Mouse (Mus musculus) monocyte, adult 5-6 weeks (primary cell): Measurements from ENCODE around the gene Twist2. TPM values are rescaled to one million over a fixed set of nuclear protein-coding genes. Genes with fewer than 3 reads are reported as not detected.

Source experiments
- ATAC-seq: fragments of 153-309, 156-312 bp; replicated peaks from 2 replicates; pipeline ENCODE4 v1.8.0; 2017; ENCODE audit warnings: mild to moderate bottlenecking; ENCODE audit not compliant: low TSS enrichment, insufficient number of reproducible peaks, severe bottlenecking, poor library complexity, low FRiP score
- total RNA-seq: library from RNA; stranded (forward); fragments of 200-1000, 200-491, 200-594 nt; gene quantifications from 3 replicates; pipeline ENCODE4 v1.2.3, GENCODE M21; 2017

The Twist2 gene
- total RNA-seq, 1 experiment from 2014 or later = not detected

- ATAC-seq = no peak
Observed at GRCm38 (mm10) chr1:91803416-91803815, 2.2 kb downstream of the Twist2 start.

GRCm38 (mm10) chr1:91816067-91816466 lies 14.8 kb downstream of the Twist2 start:
- no peak for ATAC-seq

- no peak for ATAC-seq
Observed at GRCm38 (mm10) chr1:91816571-91816970, 15.3 kb downstream of the Twist2 start.

- no peak for ATAC-seq
Observed at GRCm38 (mm10) chr1:91819237-91819636, 18.0 kb downstream of the Twist2 start.

GRCm38 (mm10) chr1:91820531-91820930 lies 19.3 kb downstream of the Twist2 start:
- no peak for ATAC-seq

- no peak for ATAC-seq
Observed at GRCm38 (mm10) chr1:91822316-91822824, 21.1 kb downstream of the Twist2 start.

- ATAC-seq = no peak
Observed at GRCm38 (mm10) chr1:91823530-91823929, 22.3 kb downstream of the Twist2 start.

- no peak for ATAC-seq
Observed at GRCm38 (mm10) chr1:91823951-91824350, 22.7 kb downstream of the Twist2 start.

GRCm38 (mm10) chr1:91825261-91825660 lies 24.0 kb downstream of the Twist2 start:
- no peak for ATAC-seq

- ATAC-seq = no peak
Observed at GRCm38 (mm10) chr1:91831978-91832377, 30.7 kb downstream of the Twist2 start.

GRCm38 (mm10) chr1:91839557-91839956 lies 38.3 kb downstream of the Twist2 start:
- no peak for ATAC-seq

GRCm38 (mm10) chr1:91839979-91840378 lies 38.7 kb downstream of the Twist2 start:
- no peak for ATAC-seq

- no peak for ATAC-seq
Observed at GRCm38 (mm10) chr1:91844236-91844635, 43.0 kb downstream of the Twist2 start.

GRCm38 (mm10) chr1:91844681-91845379 lies 43.6 kb downstream of the Twist2 start:
- no peak for ATAC-seq

- no peak for ATAC-seq
Observed at GRCm38 (mm10) chr1:91845380-91845957, 44.2 kb downstream of the Twist2 start.

GRCm38 (mm10) chr1:91851300-91851699 lies 50.0 kb downstream of the Twist2 start:
- no peak for ATAC-seq

- no peak for ATAC-seq
Observed at GRCm38 (mm10) chr1:91856771-91857664, 55.8 kb downstream of the Twist2 start.

GRCm38 (mm10) chr1:91858101-91858790 lies 57.0 kb downstream of the Twist2 start:
- no peak for ATAC-seq

GRCm38 (mm10) chr1:91858901-91859300 lies 57.6 kb downstream of the Twist2 start:
- no peak for ATAC-seq
